Mouse (Mus musculus) forebrain, embryonic 13.5 days (tissue): Measurements from ENCODE around the gene Mrpl43. TPM values are rescaled to one million over a fixed set of nuclear protein-coding genes. Genes with fewer than 3 reads are reported as not detected.

Experiments
- ATAC-seq: fragments of 200-750 bp; cut with Nextera tagmentation; 2 replicates; pipeline ENCODE4 v1.8.0; 2017
- H3K27ac ChIP-seq: fragments of 300-500 bp; sonication (generic); 2 replicates; pipeline ENCODE4 v1.5.1; 2015; ENCODE audit warnings: inconsistent platforms, mild to moderate bottlenecking, moderate library complexity
- H3K27me3 ChIP-seq: fragments of 300-500 bp; sonication (generic); 2 replicates; pipeline ENCODE4 v1.6.1; 2015; ENCODE audit warnings: mild to moderate bottlenecking, inconsistent platforms
- H3K36me3 ChIP-seq: fragments of 300-500 bp; sonication (generic); 2 replicates; pipeline ENCODE4 v1.6.1; 2015; ENCODE audit warnings: mild to moderate bottlenecking, inconsistent platforms; ENCODE audit not compliant: poor library complexity, severe bottlenecking
- H3K4me1 ChIP-seq: fragments of 300-500 bp; sonication (generic); 2 replicates; pipeline ENCODE4 v1.6.1; 2015; ENCODE audit warnings: inconsistent platforms
- H3K4me2 ChIP-seq: fragments of 300-500 bp; sonication (generic); 2 replicates; pipeline ENCODE4 v1.6.1; 2015; ENCODE audit warnings: inconsistent platforms, mild to moderate bottlenecking, moderate library complexity
- H3K4me3 ChIP-seq: fragments of 300-500 bp; sonication (generic); 2 replicates; pipeline ENCODE4 v1.5.1; 2015; ENCODE audit warnings: mild to moderate bottlenecking, inconsistent platforms
- H3K9ac ChIP-seq: fragments of 300-500 bp; sonication (generic); 2 replicates; pipeline ENCODE4 v1.6.1; 2015; ENCODE audit warnings: mild to moderate bottlenecking, inconsistent platforms
- H3K9me3 ChIP-seq: fragments of 300-500 bp; sonication (generic); replicated peaks from 2 replicates; pipeline ENCODE4 v1.6.1; 2016; ENCODE audit warnings: inconsistent platforms
- WGBS: fragments of 180-500 bp; shearing (Covaris S2); methylation state at CpG from one replicate; pipeline ENCODE4 v1.1.7; 2015; 5-methylcytosine and 5-hydroxymethylcytosine counted together
- polyA plus RNA-seq: library from polyadenylated mRNA; unstranded; fragments of >200 nt; fragmentation: Nextera tagmentation; extraction: Ambion mirVana; gene quantifications from 2 replicates; pipeline ENCODE4 v1.2.1, GENCODE M21; 2015

Gene Mrpl43
- polyA plus RNA-seq, 1 experiment from 2014 or later, result 82.2 TPM

GRCm38 (mm10) chr19:45014981-45015402, 8.8 kb upstream of the Mrpl43 start:
- Histone ChIP-seq H3K4me3 (peak overlapping the region; percentile 72), H3K27ac (peak overlapping the region; percentile 97), H3K9me3 (no peaks in the 10 kb centered on the region), H3K4me1 (peaks cover 53% of the 10 kb centered on the region), H3K36me3 (peaks cover 19% of the 10 kb centered on the region), H3K27me3 (no peaks in the 10 kb centered on the region), H3K4me2 (peak overlapping the region; percentile 88), H3K9ac (peak overlapping the region; percentile 91)
- WGBS, result 1% methylated on average over 21 of the region's 25 CpGs
- no peak for ATAC-seq

GRCm38 (mm10) chr19:45014335-45014971, 8.2 kb upstream of the Mrpl43 start, which contains the start of gene Lzts2:
Lzts2 (plus strand) TSS chr19:45014414.
- peak within 1 kb of the TSS; percentile 97 for H3K27ac ChIP-seq
- peaks cover 21% of the 10 kb centered on the region for H3K36me3 ChIP-seq
- ATAC-seq, result no peak
- peak within 1 kb of the TSS; percentile 72 for H3K4me3 ChIP-seq
- H3K9me3 ChIP-seq, result no peaks in the 10 kb centered on the region
- H3K4me1 ChIP-seq, result peaks cover 48% of the 10 kb centered on the region
- H3K27me3 ChIP-seq, result no peaks in the 10 kb centered on the region
- H3K4me2 ChIP-seq, result peak within 1 kb of the TSS; percentile 88
- peak within 1 kb of the TSS; percentile 91 for H3K9ac ChIP-seq
- 10% methylated on average over 10 of the region's 10 CpGs for WGBS

GRCm38 (mm10) chr19:45013581-45014225, 7.5 kb upstream of the Mrpl43 start:
- H3K4me2 ChIP-seq, result no peak overlapping the region
- 72% methylated on average over 6 of the region's 6 CpGs for WGBS
- no peaks in the 10 kb centered on the region for H3K27me3 ChIP-seq
- H3K9me3 ChIP-seq, result no peaks in the 10 kb centered on the region
- H3K9ac ChIP-seq, result no peak overlapping the region
- H3K36me3 ChIP-seq, result peaks cover 27% of the 10 kb centered on the region
- H3K4me1 ChIP-seq, result peaks cover 45% of the 10 kb centered on the region
- ATAC-seq, result no peak
- no peak overlapping the region for H3K27ac ChIP-seq
- no peak overlapping the region for H3K4me3 ChIP-seq

- peaks cover 35% of the 10 kb centered on the region for H3K36me3 ChIP-seq
- no peak for ATAC-seq
- peaks cover 52% of the 10 kb centered on the region for H3K4me1 ChIP-seq
- no peak overlapping the region for H3K4me3 ChIP-seq
- no peaks in the 10 kb centered on the region for H3K27me3 ChIP-seq
- H3K9me3 ChIP-seq, result no peaks in the 10 kb centered on the region
- 0 out of 2 replicates have a peak overlapping the region, but pooled peaks have one; percentile 8 for H3K9ac ChIP-seq
- peak overlapping the region; percentile 68 for H3K27ac ChIP-seq
- H3K4me2 ChIP-seq, result no peak overlapping the region
- WGBS, result 29% methylated on average over 6 of the region's 6 CpGs
Observed at GRCm38 (mm10) chr19:45012636-45013035, 6.4 kb upstream of the Mrpl43 start.

GRCm38 (mm10) chr19:45012219-45012618, 6.0 kb upstream of the Mrpl43 start:
- Histone ChIP-seq H3K36me3 (peaks cover 35% of the 10 kb centered on the region), H3K9me3 (no peaks in the 10 kb centered on the region), H3K4me1 (peaks cover 55% of the 10 kb centered on the region), H3K27me3 (no peaks in the 10 kb centered on the region), H3K9ac (0 out of 2 replicates have a peak overlapping the region, but pooled peaks have one; percentile 8), H3K27ac (peak overlapping the region; percentile 68), H3K4me3 (no peak overlapping the region), H3K4me2 (no peak overlapping the region)
- ATAC-seq, result no peak
- WGBS, result 80% methylated on average over 8 of the region's 8 CpGs

- H3K9me3 ChIP-seq, result no peaks in the 10 kb centered on the region
- H3K27ac ChIP-seq, result no peak overlapping the region
- ATAC-seq, result no peak
- 92% methylated on average over 4 of the region's 4 CpGs for WGBS
- H3K4me3 ChIP-seq, result no peak overlapping the region
- H3K4me2 ChIP-seq, result no peak overlapping the region
- H3K4me1 ChIP-seq, result peaks cover 48% of the 10 kb centered on the region
- H3K27me3 ChIP-seq, result no peaks in the 10 kb centered on the region
- H3K9ac ChIP-seq, result no peak overlapping the region
- H3K36me3 ChIP-seq, result peaks cover 35% of the 10 kb centered on the region
Observed at GRCm38 (mm10) chr19:45010646-45011045, 4.4 kb upstream of the Mrpl43 start.

- H3K4me3 ChIP-seq, result peak overlapping the region; percentile 97
- ATAC-seq, result no peak
- H3K4me2 ChIP-seq, result peak overlapping the region; percentile 98
- H3K27ac ChIP-seq, result no peak overlapping the region
- H3K36me3 ChIP-seq, result peaks cover 55% of the 10 kb centered on the region
- peak overlapping the region; percentile 86 for H3K9ac ChIP-seq
- H3K27me3 ChIP-seq, result no peaks in the 10 kb centered on the region
- WGBS, result 94% methylated on average over 20 of the region's 20 CpGs
- no peaks in the 10 kb centered on the region for H3K9me3 ChIP-seq
- peaks cover 41% of the 10 kb centered on the region for H3K4me1 ChIP-seq
Observed at GRCm38 (mm10) chr19:45007425-45008191, 1.4 kb upstream of the Mrpl43 start.

- peaks cover 36% of the 10 kb centered on the region for H3K4me1 ChIP-seq
- peak overlapping the region; percentile 98 for H3K4me2 ChIP-seq
- H3K4me3 ChIP-seq, result peak overlapping the region; percentile 97
- no peak for ATAC-seq
- no peaks in the 10 kb centered on the region for H3K27me3 ChIP-seq
- WGBS, result 48% methylated on average over 17 of the region's 17 CpGs
- no peaks in the 10 kb centered on the region for H3K9me3 ChIP-seq
- peaks cover 61% of the 10 kb centered on the region for H3K36me3 ChIP-seq
- H3K27ac ChIP-seq, result no peak overlapping the region
- H3K9ac ChIP-seq, result peak overlapping the region; percentile 86
Observed at GRCm38 (mm10) chr19:45007021-45007420, 779 bp upstream of the Mrpl43 start.

- no peaks in the 10 kb centered on the region for H3K9me3 ChIP-seq
- H3K4me3 ChIP-seq, result peak within 1 kb of the TSS; percentile 97
- peak within 1 kb of the TSS; percentile 98 for H3K4me2 ChIP-seq
- H3K9ac ChIP-seq, result peak within 1 kb of the TSS; percentile 86
- no peaks in the 10 kb centered on the region for H3K27me3 ChIP-seq
- H3K36me3 ChIP-seq, result peaks cover 62% of the 10 kb centered on the region
- ATAC-seq, result no peak
- peak within 1 kb of the TSS; percentile 66 for H3K27ac ChIP-seq
- peaks cover 36% of the 10 kb centered on the region for H3K4me1 ChIP-seq
- 10% methylated on average over 16 of the region's 16 CpGs for WGBS
Observed at GRCm38 (mm10) chr19:45005444-45005843, 798 bp downstream of the Mrpl43 start, which contains the start of gene Twnk. Twnk (plus strand) TSS chr19:45005663.

- no peaks in the 10 kb centered on the region for H3K27me3 ChIP-seq
- no peak for ATAC-seq
- no peak overlapping the region for H3K9ac ChIP-seq
- peaks cover 67% of the 10 kb centered on the region for H3K36me3 ChIP-seq
- no peak overlapping the region for H3K4me3 ChIP-seq
- WGBS, result 84% methylated on average over 7 of the region's 7 CpGs
- peaks cover 34% of the 10 kb centered on the region for H3K4me1 ChIP-seq
- no peaks in the 10 kb centered on the region for H3K9me3 ChIP-seq
- no peak overlapping the region for H3K27ac ChIP-seq
- no peak overlapping the region for H3K4me2 ChIP-seq
Observed at GRCm38 (mm10) chr19:45003740-45004516, 2.3 kb downstream of the Mrpl43 start.

GRCm38 (mm10) chr19:45002301-45002700, 3.9 kb downstream of the Mrpl43 start:
- Histone ChIP-seq H3K9me3 (no peaks in the 10 kb centered on the region), H3K9ac (no peak overlapping the region), H3K4me2 (no peak overlapping the region), H3K27me3 (no peaks in the 10 kb centered on the region), H3K4me3 (no peak overlapping the region), H3K27ac (no peak overlapping the region), H3K4me1 (peaks cover 18% of the 10 kb centered on the region), H3K36me3 (peaks cover 73% of the 10 kb centered on the region)
- WGBS, result 65% methylated on average over 3 of the region's 3 CpGs
- no peak for ATAC-seq
